Mouse (Mus musculus) kidney, embryonic 14.5 days (tissue): ENCODE measurements around the gene Iqcn. TPM values are rescaled to one million over a fixed set of nuclear protein-coding genes. Genes with fewer than 3 reads are reported as not detected.

Experiments used
- ATAC-seq: fragments of 200-750 bp; cut with Nextera tagmentation; 2 replicates; pipeline ENCODE4 v1.8.0; 2017; ENCODE audit warnings: moderate number of reproducible peaks, mild to moderate bottlenecking, moderate TSS enrichment, moderate library complexity; ENCODE audit not compliant: low FRiP score, low TSS enrichment
- H3K27ac ChIP-seq: fragments of 300-500 bp; sonication (generic); 2 replicates; pipeline ENCODE4 v1.5.1; 2014; ENCODE audit warnings: low read depth, mild to moderate bottlenecking, low read length, moderate library complexity, mixed read lengths
- H3K27me3 ChIP-seq: fragments of 300-500 bp; sonication (generic); 2 replicates; pipeline ENCODE4 v1.6.1; 2014; ENCODE audit warnings: mild to moderate bottlenecking, low read length; ENCODE audit not compliant: control insufficient read depth, insufficient read depth
- H3K36me3 ChIP-seq: fragments of 300-500 bp; sonication (generic); 2 replicates; pipeline ENCODE4 v1.6.1; 2014; ENCODE audit warnings: low read length, mixed read lengths; ENCODE audit not compliant: control insufficient read depth, insufficient read depth
- H3K4me1 ChIP-seq: fragments of 300-500 bp; sonication (generic); 2 replicates; pipeline ENCODE4 v1.6.1; 2014; ENCODE audit warnings: low read length, mixed read lengths; ENCODE audit not compliant: control insufficient read depth, insufficient read depth
- H3K4me2 ChIP-seq: fragments of 300-500 bp; sonication (generic); replicated peaks from 2 replicates; pipeline ENCODE4 v1.6.1; 2014; ENCODE audit warnings: low read depth, mild to moderate bottlenecking, low read length
- H3K4me3 ChIP-seq: fragments of 300-500 bp; sonication (generic); 2 replicates; pipeline ENCODE4 v1.5.1; 2014; ENCODE audit warnings: mild to moderate bottlenecking, low read length
- H3K9ac ChIP-seq: fragments of 300-500 bp; sonication (generic); 2 replicates; pipeline ENCODE4 v1.6.1; 2014; ENCODE audit warnings: low read depth, mild to moderate bottlenecking, low read length, moderate library complexity
- H3K9me3 ChIP-seq: fragments of 300-500 bp; sonication (generic); 2 replicates; pipeline ENCODE4 v1.6.1; 2016; ENCODE audit warnings: low read length; ENCODE audit not compliant: control insufficient read depth
- WGBS: fragments of 180-500 bp; shearing (Covaris S2); extraction: QIAGEN DNeasy Blood & Tissue Kit; methylation state at CpG from one replicate; pipeline ENCODE4 v1.1.7; 2014; 5-methylcytosine and 5-hydroxymethylcytosine counted together
- polyA plus RNA-seq: library from polyadenylated mRNA; unstranded; fragments of >200 nt; fragmentation: Nextera tagmentation; extraction: Ambion mirVana; gene quantifications from 2 replicates; pipeline ENCODE4 v1.2.1, GENCODE M21; 2014

Gene Iqcn
- 0.12 TPM in 1 of 2 replicates, not detected in the other for polyA plus RNA-seq

- Histone ChIP-seq H3K27ac (no peak within 1 kb of the TSS; the same call in 1 of the 2 replicates), H3K4me1 (peaks cover 10% of the 10 kb centered on the region; the same call in 1 of the 2 replicates), H3K36me3 (peaks cover 18% of the 10 kb centered on the region; the same call in 1 of the 2 replicates), H3K4me2 (no peak within 1 kb of the TSS), H3K9me3 (no peaks in the 10 kb centered on the region), H3K9ac (no peak within 1 kb of the TSS), H3K4me3 (no peak within 1 kb of the TSS), H3K27me3 (no peaks in the 10 kb centered on the region)
- no peak for ATAC-seq
- WGBS: 93% methylated on average over 3 of the region's 3 CpGs
Measured at GRCm38 (mm10) chr8:70703287-70703686, at the start of gene Iqcn. Gene Iqcn, plus strand, starts transcription at chr8:70703457.

GRCm38 (mm10) chr8:70654121-70654520, 49.1 kb upstream of the Iqcn start:
- Histone ChIP-seq H3K27me3 (no peaks in the 10 kb centered on the region), H3K27ac (no peak overlapping the region), H3K4me1 (peaks cover 13% of the 10 kb centered on the region), H3K36me3 (peaks cover 40% of the 10 kb centered on the region), H3K9ac (no peak overlapping the region), H3K4me3 (no peak overlapping the region), H3K4me2 (no peak overlapping the region), H3K9me3 (no peaks in the 10 kb centered on the region)
- no peak for ATAC-seq
- 54% methylated on average over 1 of the region's 1 CpGs for WGBS

GRCm38 (mm10) chr8:70655469-70655868, 47.8 kb upstream of the Iqcn start:
- H3K9ac ChIP-seq: no peak overlapping the region
- no peak overlapping the region for H3K4me3 ChIP-seq
- no peak for ATAC-seq
- H3K4me1 ChIP-seq: peaks cover 8% of the 10 kb centered on the region
- no peaks in the 10 kb centered on the region for H3K27me3 ChIP-seq
- peaks cover 33% of the 10 kb centered on the region for H3K36me3 ChIP-seq
- WGBS: 64% methylated on average over 2 of the region's 2 CpGs
- H3K9me3 ChIP-seq: no peaks in the 10 kb centered on the region
- H3K4me2 ChIP-seq: no peak overlapping the region
- no peak overlapping the region for H3K27ac ChIP-seq

- H3K9me3 ChIP-seq: no peaks in the 10 kb centered on the region
- WGBS: 67% methylated on average over 13 of the region's 13 CpGs
- peaks cover 24% of the 10 kb centered on the region for H3K36me3 ChIP-seq
- no peak for ATAC-seq
- no peaks in the 10 kb centered on the region for H3K27me3 ChIP-seq
- peaks cover 8% of the 10 kb centered on the region for H3K4me1 ChIP-seq
- no peak overlapping the region for H3K4me2 ChIP-seq
- H3K4me3 ChIP-seq: no peak overlapping the region
- H3K9ac ChIP-seq: no peak overlapping the region
- no peak overlapping the region for H3K27ac ChIP-seq
Measured at GRCm38 (mm10) chr8:70656193-70656790, 47.0 kb upstream of the Iqcn start.

- Histone ChIP-seq H3K27ac (no peak overlapping the region), H3K4me1 (peaks cover 8% of the 10 kb centered on the region), H3K9me3 (no peaks in the 10 kb centered on the region), H3K27me3 (no peaks in the 10 kb centered on the region), H3K4me2 (no peak overlapping the region), H3K9ac (no peak overlapping the region), H3K4me3 (no peak overlapping the region), H3K36me3 (peaks cover 19% of the 10 kb centered on the region)
- no peak for ATAC-seq
- WGBS: 96% methylated on average over 3 of the region's 3 CpGs
Measured at GRCm38 (mm10) chr8:70657214-70657613, 46.0 kb upstream of the Iqcn start.

GRCm38 (mm10) chr8:70657739-70658138, 45.5 kb upstream of the Iqcn start:
- no peak overlapping the region for H3K4me2 ChIP-seq
- no peak overlapping the region for H3K4me3 ChIP-seq
- H3K27ac ChIP-seq: no peak overlapping the region
- H3K36me3 ChIP-seq: peaks cover 19% of the 10 kb centered on the region
- H3K4me1 ChIP-seq: peaks cover 8% of the 10 kb centered on the region
- WGBS: 87% methylated on average over 2 of the region's 2 CpGs
- no peak overlapping the region for H3K9ac ChIP-seq
- no peak for ATAC-seq
- H3K27me3 ChIP-seq: no peaks in the 10 kb centered on the region
- no peaks in the 10 kb centered on the region for H3K9me3 ChIP-seq

GRCm38 (mm10) chr8:70658897-70659603, 44.2 kb upstream of the Iqcn start:
- Histone ChIP-seq H3K27me3 (no peaks in the 10 kb centered on the region), H3K4me3 (peak overlapping the region; percentile 81), H3K9me3 (no peaks in the 10 kb centered on the region), H3K36me3 (peaks cover 19% of the 10 kb centered on the region), H3K4me1 (peaks cover 8% of the 10 kb centered on the region), H3K4me2 (peak overlapping the region; percentile 70), H3K9ac (peak overlapping the region; percentile 82), H3K27ac (peak overlapping the region; percentile 77)
- WGBS: under 1% methylated on average over 31 of the region's 31 CpGs
- peak; percentile 63 for ATAC-seq

- ATAC-seq: peak; percentile 97
- Histone ChIP-seq H3K4me3 (peak overlapping the region; percentile 81), H3K27me3 (no peaks in the 10 kb centered on the region), H3K27ac (peak overlapping the region; percentile 77), H3K36me3 (peaks cover 15% of the 10 kb centered on the region), H3K4me1 (peaks cover 8% of the 10 kb centered on the region), H3K9me3 (no peaks in the 10 kb centered on the region), H3K9ac (peak overlapping the region; percentile 82), H3K4me2 (peak overlapping the region; percentile 70)
- under 1% methylated on average over 36 of the region's 44 CpGs for WGBS
Measured at GRCm38 (mm10) chr8:70659604-70660272, 43.5 kb upstream of the Iqcn start.
